Mouse (Mus musculus): ENCODE data around the gene Wnt6. TPM values are rescaled to one million over a fixed set of nuclear protein-coding genes. Genes with fewer than 3 reads are reported as not detected.

The Wnt6 gene
- polyA plus RNA-seq, 1 experiment from 2014 or later, result 37.6 TPM

DNA sequence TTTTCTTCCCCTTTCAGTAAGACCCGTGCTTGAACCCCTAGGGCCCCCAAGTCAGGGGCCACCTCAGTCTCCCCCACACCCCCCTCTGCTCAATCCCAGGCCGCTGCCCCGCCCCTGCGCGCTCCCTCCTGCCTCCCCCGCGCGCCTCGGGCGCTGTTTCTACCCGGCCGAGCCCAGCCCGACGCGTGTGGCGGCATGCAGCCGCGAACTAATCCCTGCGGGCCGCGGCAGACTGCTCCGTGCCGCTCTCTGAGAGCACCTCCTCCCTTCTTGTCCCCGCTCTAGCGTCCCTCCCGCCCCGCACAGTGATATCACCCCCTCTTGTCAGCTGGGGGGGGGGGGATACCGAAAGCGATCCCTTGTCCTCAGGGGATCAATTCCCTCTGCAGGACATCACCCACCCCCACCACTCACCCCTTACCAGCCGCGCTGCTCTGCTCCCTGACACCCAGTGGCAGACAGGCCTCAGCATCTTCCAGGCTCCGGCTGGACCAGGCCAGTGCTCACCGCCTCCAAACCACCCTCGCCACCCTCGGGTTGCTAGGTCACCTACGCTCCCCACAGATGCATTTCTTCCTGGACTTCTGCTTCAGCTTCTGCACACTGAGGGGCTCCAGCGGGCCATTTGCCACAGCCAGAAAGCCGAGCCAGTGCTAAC is 22.9 kb downstream of the Wnt6 start:
- Histone ChIP-seq H3K4me3 (replicated peaks) (peak overlapping the region; percentile 34), H3K27me3 (peaks cover 71% of the 10 kb centered on the region), H3K36me3 (no peaks in the 10 kb centered on the region), H3K9me3 (replicated peaks) (no peaks in the 10 kb centered on the region), H3K9ac (no peak overlapping the region; the same call in 1 of the 2 replicates), H3K27ac (replicated peaks) (peak overlapping the region; percentile 63), H3K4me1 (peaks cover 72% of the 10 kb centered on the region), H3K4me2 (replicated peaks) (peak overlapping the region; percentile 51)
- WGBS, result under 1% methylated on average over 35 of the region's 38 CpGs
- ATAC-seq (ENCODE audit: insufficient number of reproducible peaks, low FRiP score, low TSS enrichment, low read depth), result peak; percentile 25; the same call in 1 of the 2 replicates

DNA sequence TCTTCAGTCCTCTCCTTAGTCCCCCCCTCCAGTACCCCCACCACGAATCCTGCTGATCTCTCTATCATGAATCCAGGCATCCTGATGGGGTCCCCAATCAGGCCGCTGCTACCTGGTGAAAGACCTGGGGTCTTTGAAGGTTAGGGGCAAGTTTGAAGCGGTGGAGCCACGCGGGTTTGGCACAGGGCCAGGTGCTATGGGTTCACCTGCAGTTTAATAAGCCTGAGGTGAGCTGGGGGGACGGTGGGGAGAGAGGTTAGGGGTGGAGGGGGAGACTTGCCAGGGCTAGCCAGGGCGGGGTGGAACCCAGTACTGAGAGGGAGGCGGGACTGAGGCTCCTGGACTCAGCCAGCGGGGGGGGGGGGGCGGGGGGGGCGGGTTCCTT is 23.4 kb downstream of the Wnt6 start:
- H3K9ac ChIP-seq, result no peak overlapping the region
- no peaks in the 10 kb centered on the region for H3K36me3 ChIP-seq
- WGBS, result 4% methylated on average over 6 of the region's 11 CpGs
- H3K4me2 ChIP-seq (replicated peaks), result peak overlapping the region; percentile 51
- H3K9me3 ChIP-seq (replicated peaks), result no peaks in the 10 kb centered on the region
- H3K27ac ChIP-seq (replicated peaks), result peak overlapping the region; percentile 63; the same call in 1 of the 2 replicates
- peaks cover 72% of the 10 kb centered on the region for H3K27me3 ChIP-seq
- ATAC-seq (ENCODE audit: insufficient number of reproducible peaks, low FRiP score, low TSS enrichment, low read depth), result no peak
- peaks cover 70% of the 10 kb centered on the region for H3K4me1 ChIP-seq
- H3K4me3 ChIP-seq (replicated peaks), result peak overlapping the region; percentile 34

DNA sequence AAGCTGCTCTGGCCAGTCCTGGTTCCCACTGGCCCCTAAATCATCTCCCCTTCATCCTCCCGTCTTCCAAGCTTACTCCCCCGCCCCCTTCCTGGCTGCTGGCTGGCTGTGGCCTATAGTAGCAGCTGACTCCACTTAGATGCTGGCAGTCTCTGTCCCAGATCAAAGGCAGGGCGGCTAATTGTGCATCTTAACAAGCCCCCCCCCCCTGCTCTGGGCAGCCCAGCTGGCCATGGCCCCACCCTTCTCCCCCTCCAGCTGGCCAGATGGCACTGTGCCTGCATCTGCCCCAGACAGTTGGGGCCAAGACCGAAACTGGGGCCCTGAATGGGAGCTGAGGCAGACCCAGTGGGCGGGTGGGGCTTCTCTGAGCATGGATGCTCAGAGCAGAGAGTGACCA is 25.8 kb downstream of the Wnt6 start:
- H3K9ac ChIP-seq, result no peak overlapping the region
- 0 out of 2 replicates have a peak overlapping the region, but pooled peaks have one; percentile 6 for H3K4me2 ChIP-seq (replicated peaks)
- H3K4me3 ChIP-seq (replicated peaks), result no peak overlapping the region
- H3K4me1 ChIP-seq, result peaks cover 64% of the 10 kb centered on the region
- H3K27me3 ChIP-seq, result peaks cover 77% of the 10 kb centered on the region
- H3K36me3 ChIP-seq, result no peaks in the 10 kb centered on the region
- H3K27ac ChIP-seq (replicated peaks), result no peak overlapping the region
- H3K9me3 ChIP-seq (replicated peaks), result no peaks in the 10 kb centered on the region
- 23% methylated on average over 5 of the region's 5 CpGs for WGBS
- ATAC-seq (ENCODE audit: insufficient number of reproducible peaks, low FRiP score, low TSS enrichment, low read depth), result peak; percentile 60

DNA sequence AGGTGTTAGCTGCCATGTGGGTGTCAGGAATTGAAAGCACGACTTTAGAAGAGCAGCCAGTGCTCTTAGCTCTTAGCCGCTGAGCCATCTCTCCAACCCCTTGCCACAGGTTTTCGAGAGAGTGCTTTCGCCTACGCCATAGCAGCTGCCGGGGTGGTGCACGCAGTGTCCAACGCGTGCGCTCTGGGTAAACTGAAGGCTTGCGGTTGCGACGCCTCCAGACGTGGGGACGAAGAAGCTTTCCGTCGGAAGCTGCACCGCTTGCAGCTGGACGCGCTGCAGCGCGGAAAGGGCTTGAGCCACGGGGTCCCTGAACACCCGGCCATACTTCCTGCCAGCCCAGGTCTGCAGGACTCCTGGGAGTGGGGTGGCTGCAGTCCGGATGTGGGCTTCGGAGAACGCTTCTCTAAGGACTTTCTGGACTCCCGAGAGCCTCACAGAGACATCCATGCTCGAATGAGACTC is 28.8 kb downstream of the Wnt6 start:
- Histone ChIP-seq H3K4me3 (replicated peaks) (peak overlapping the region; percentile 22; the same call in 1 of the 2 replicates), H3K4me2 (replicated peaks) (peak overlapping the region; percentile 37), H3K27ac (replicated peaks) (no peak overlapping the region), H3K27me3 (peaks cover 82% of the 10 kb centered on the region), H3K9me3 (replicated peaks) (no peaks in the 10 kb centered on the region), H3K4me1 (peaks cover 69% of the 10 kb centered on the region), H3K9ac (no peak overlapping the region), H3K36me3 (no peaks in the 10 kb centered on the region)
- no peak for ATAC-seq (ENCODE audit: insufficient number of reproducible peaks, low FRiP score, low TSS enrichment, low read depth)
- WGBS, result 2% methylated on average over 29 of the region's 29 CpGs

DNA sequence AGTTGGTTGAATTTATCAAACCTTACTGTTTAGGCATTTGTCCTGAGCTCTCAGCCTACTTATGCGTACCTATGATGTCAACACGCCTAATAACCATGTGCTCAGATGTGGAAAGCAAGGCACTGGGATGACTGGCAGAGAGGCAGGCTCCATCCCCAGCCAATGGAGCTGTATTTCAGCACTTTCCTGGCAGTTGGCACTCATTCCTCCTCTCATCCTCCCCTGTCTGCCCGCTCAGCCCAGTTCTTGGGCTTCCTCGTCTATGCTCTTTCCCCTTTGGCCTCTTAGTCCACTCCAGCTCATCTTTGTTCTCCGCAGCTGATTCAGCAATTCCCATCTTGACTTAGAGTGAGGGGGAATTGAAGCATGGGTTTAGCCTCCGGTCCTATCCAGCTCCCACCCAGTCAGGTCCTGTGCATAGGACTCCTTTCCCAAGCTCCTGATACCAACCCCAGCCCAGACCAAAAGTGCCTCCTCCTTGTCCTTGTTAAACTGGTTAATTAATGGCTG is 30.0 kb downstream of the Wnt6 start:
- no peaks in the 10 kb centered on the region for H3K9me3 ChIP-seq (replicated peaks)
- H3K4me1 ChIP-seq, result peaks cover 76% of the 10 kb centered on the region
- 28% methylated on average over 6 of the region's 6 CpGs for WGBS
- H3K4me2 ChIP-seq (replicated peaks), result no peak overlapping the region
- H3K4me3 ChIP-seq (replicated peaks), result no peak overlapping the region
- peaks cover 87% of the 10 kb centered on the region for H3K27me3 ChIP-seq
- H3K36me3 ChIP-seq, result no peaks in the 10 kb centered on the region
- no peak overlapping the region for H3K27ac ChIP-seq (replicated peaks)
- no peak for ATAC-seq (ENCODE audit: insufficient number of reproducible peaks, low FRiP score, low TSS enrichment, low read depth)
- H3K9ac ChIP-seq, result no peak overlapping the region

DNA sequence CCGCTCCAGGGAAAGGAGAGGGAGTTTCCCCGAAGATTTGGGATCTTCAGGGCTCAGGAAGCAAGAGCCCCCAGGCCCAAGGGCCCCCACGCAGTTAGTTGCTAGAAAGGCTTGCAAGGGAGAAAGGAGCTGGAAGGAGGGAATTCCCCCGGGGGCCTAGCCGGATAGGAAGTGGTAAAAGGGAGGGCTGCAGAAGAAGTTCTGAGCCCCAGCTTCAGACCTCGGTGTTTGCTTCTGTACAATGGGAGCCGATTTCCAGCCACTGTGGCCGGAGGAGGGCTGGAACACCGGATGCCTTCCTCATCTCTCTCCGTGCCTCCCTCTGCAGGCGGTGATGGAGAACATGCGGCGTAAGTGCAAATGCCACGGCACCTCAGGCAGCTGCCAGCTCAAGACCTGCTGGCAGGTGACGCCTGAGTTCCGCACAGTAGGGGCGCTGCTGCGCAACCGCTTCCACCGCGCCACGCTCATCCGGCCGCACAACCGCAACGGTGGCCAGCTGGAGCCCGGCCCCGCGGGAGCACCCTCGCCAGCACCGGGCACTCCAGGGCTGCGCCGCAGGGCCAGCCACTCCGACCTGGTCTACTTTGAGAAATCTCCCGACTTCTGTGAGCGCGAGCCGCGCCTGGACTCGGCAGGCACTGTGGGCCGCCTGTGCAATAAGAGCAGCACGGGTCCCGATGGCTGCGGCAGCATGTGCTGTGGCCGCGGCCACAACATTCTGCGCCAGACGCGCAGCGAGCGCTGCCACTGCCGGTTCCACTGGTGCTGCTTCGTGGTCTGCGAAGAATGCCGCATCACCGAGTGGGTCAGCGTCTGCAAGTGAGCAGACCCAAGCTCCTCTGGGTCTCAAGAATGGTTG is 31.3 kb downstream of the Wnt6 start:
- peak overlapping the region; percentile 47 for H3K4me3 ChIP-seq (replicated peaks)
- no peak overlapping the region for H3K27ac ChIP-seq (replicated peaks)
- H3K9ac ChIP-seq, result no peak overlapping the region
- peaks cover 90% of the 10 kb centered on the region for H3K27me3 ChIP-seq
- 1% methylated on average over 57 of the region's 57 CpGs for WGBS
- H3K4me1 ChIP-seq, result peaks cover 78% of the 10 kb centered on the region
- no peaks in the 10 kb centered on the region for H3K9me3 ChIP-seq (replicated peaks)
- peak overlapping the region; percentile 92 for H3K4me2 ChIP-seq (replicated peaks)
- H3K36me3 ChIP-seq, result no peaks in the 10 kb centered on the region
- ATAC-seq (ENCODE audit: insufficient number of reproducible peaks, low FRiP score, low TSS enrichment, low read depth), result no peak; the same call in 1 of the 2 replicates

DNA sequence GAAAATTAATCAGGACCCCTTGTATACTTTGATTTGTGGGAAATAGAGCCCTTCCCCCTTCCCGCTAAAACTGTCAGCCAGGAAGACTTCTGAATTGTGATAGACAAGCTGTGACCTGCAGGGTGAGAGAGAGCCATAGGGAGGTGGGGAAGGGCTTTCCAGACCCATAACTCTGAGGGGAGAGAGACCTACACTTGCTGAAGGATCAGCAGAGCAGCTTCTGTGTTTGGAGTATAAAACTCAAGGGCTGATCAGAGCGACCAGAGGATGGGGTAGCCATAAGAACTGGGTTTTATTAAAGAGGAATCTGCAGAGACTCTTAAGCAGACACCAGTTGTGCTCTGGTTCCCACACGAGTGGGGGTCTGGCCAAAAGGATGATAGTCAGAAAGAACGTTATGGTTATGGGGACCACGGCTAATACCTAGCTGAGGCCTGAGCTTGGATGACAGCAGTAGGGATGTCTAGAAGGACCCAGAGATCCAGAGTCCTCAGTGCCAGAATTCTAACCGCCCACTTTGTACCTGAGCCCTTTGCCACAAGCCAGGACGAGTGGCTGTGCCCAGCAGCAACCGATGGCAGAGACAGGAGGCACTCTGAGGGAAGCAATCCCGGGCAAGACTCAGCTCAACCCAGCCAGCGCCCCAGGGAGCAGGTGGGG is 32.6 kb downstream of the Wnt6 start:
- Histone ChIP-seq H3K36me3 (no peaks in the 10 kb centered on the region), H3K4me1 (peaks cover 79% of the 10 kb centered on the region), H3K4me3 (replicated peaks) (no peak overlapping the region), H3K9me3 (replicated peaks) (no peaks in the 10 kb centered on the region), H3K27ac (replicated peaks) (peak overlapping the region; percentile 59), H3K9ac (no peak overlapping the region), H3K27me3 (peaks cover 83% of the 10 kb centered on the region), H3K4me2 (replicated peaks) (no peak overlapping the region)
- no peak for ATAC-seq (ENCODE audit: insufficient number of reproducible peaks, low FRiP score, low TSS enrichment, low read depth)
- 14% methylated on average over 10 of the region's 10 CpGs for WGBS

DNA sequence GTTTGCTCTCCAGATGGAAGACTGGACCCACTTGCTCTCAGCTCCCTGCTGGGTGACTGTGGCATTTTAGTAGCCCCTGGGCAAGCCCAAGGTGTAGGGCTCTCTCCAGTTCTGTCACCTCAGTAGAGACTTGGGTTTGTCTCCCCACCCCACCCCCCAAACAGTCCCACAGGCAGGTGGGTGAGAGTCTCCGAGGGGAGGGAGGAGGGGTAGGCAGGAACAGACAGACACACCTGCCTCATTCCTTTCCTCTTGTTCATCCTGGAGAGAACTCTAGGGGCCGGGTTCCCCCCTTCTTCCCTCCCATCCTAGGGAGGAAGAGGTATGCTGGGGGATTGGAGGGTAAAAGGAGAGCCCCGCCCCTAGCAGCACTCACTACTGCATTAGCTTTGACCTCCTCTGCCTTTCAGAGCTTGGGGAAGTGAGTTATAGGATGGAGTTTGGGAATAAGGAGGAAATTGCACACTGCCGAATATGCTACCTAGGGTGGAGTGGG is 33.7 kb downstream of the Wnt6 start:
- Histone ChIP-seq H3K4me2 (replicated peaks) (no peak overlapping the region), H3K4me1 (peaks cover 71% of the 10 kb centered on the region), H3K27ac (replicated peaks) (peak overlapping the region; percentile 59), H3K4me3 (replicated peaks) (no peak overlapping the region), H3K9ac (no peak overlapping the region), H3K9me3 (replicated peaks) (no peaks in the 10 kb centered on the region), H3K36me3 (no peaks in the 10 kb centered on the region), H3K27me3 (peaks cover 77% of the 10 kb centered on the region)
- 18% methylated on average over 4 of the region's 4 CpGs for WGBS
- no peak for ATAC-seq (ENCODE audit: insufficient number of reproducible peaks, low FRiP score, low TSS enrichment, low read depth)

DNA sequence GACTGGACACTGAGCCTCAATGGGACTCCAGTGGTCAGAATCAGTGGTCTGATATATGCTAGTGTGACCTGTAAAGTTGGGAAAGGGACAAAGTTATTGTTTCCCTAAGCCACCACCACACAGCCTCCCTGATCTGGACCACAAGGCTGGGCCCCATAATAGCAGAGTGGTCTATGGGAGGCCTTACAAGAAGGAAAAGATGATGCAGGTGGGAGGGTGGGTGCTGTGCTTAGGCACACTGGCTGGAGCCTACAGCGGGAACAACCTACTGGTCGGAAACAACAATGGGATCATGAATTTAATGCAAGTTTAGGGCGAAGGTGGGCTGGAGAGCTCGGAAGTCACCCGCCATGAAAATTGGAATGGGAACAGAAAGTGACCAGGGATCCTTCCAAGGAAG is 34.2 kb downstream of the Wnt6 start:
- H3K36me3 ChIP-seq, result no peaks in the 10 kb centered on the region
- H3K4me2 ChIP-seq (replicated peaks), result 0 out of 2 replicates have a peak overlapping the region, but pooled peaks have one; percentile 46
- no peak overlapping the region for H3K9ac ChIP-seq
- 16% methylated on average over 5 of the region's 5 CpGs for WGBS
- H3K27ac ChIP-seq (replicated peaks), result peak overlapping the region; percentile 73; the same call in 1 of the 2 replicates
- no peak overlapping the region for H3K4me3 ChIP-seq (replicated peaks)
- peaks cover 72% of the 10 kb centered on the region for H3K27me3 ChIP-seq
- peaks cover 67% of the 10 kb centered on the region for H3K4me1 ChIP-seq
- H3K9me3 ChIP-seq (replicated peaks), result no peaks in the 10 kb centered on the region
- no peak for ATAC-seq (ENCODE audit: insufficient number of reproducible peaks, low FRiP score, low TSS enrichment, low read depth)

DNA sequence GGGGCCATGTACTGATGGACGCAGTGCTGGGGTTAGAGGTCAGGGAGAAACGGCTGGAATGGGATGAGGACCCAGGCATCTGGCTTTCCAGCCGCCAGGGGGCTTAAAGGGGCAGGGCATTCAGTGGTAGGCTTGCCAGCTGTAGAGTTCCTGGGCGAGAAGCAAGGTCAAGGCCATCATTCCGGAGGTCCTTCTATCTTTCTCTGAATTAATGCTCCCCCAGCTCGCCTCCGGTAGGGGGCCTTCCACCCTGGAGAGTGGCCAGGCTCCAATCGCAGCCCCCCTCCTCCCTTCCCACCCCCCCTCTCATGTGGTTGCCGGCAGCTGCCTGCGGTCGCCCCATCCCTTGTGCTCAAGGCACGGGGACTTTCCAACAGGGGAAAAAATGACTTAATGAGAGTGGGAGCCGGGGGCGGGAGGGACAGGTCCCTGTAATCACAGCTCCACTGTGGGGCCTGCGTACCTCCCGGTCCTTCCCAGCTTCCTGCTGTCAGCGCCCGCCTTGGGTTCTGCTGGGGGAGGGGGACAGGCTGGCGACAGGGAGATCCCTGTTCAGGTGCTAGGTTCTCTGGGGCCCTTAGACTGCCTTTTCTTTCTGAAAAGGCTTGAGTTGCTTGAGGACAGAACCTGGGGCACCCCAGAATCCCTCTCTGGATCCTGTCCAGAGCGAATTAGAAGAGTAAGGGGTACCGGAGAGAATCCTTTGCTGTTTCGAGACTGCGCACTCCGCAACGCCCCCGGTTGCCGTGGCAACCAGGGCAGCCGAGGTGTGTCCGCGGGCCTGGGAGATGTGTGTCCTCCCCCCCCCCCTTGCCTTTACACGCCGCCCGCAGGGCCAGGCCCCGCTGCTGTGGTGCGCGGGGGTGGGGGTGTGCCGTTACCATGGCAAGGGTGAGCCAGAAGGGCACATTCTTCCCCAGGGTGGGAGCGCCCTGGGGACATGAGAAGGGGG is 34.9 kb downstream of the Wnt6 start:
- Histone ChIP-seq H3K36me3 (no peaks in the 10 kb centered on the region), H3K27ac (replicated peaks) (peak overlapping the region; percentile 73), H3K9me3 (replicated peaks) (no peaks in the 10 kb centered on the region), H3K4me1 (peaks cover 65% of the 10 kb centered on the region), H3K4me2 (replicated peaks) (peak overlapping the region; percentile 46), H3K9ac (peak overlapping the region; percentile 13; the same call in 1 of the 2 replicates), H3K4me3 (replicated peaks) (peak overlapping the region; percentile 22), H3K27me3 (peaks cover 67% of the 10 kb centered on the region)
- ATAC-seq (ENCODE audit: insufficient number of reproducible peaks, low FRiP score, low TSS enrichment, low read depth), result peak; percentile 32; the same call in 1 of the 2 replicates
- WGBS, result 2% methylated on average over 38 of the region's 38 CpGs
